Mouse (Mus musculus) kidney, embryonic 16.5 days (tissue): ENCODE measurements around the gene Smg6. TPM values are rescaled to one million over a fixed set of nuclear protein-coding genes. Genes with fewer than 3 reads are reported as not detected.

Experiments
- ATAC-seq: fragments of 200-750 bp; cut with Nextera tagmentation; 2 replicates; pipeline ENCODE4 v1.8.0; 2017; ENCODE audit warnings: moderate TSS enrichment; ENCODE audit not compliant: low FRiP score, low TSS enrichment
- H3K27ac ChIP-seq: fragments of 300-500 bp; sonication (generic); 2 replicates; pipeline ENCODE4 v1.5.1; 2014; ENCODE audit warnings: low read length
- H3K27me3 ChIP-seq: fragments of 300-500 bp; sonication (generic); 2 replicates; pipeline ENCODE4 v1.6.1; 2014; ENCODE audit warnings: low read length, control low read depth, mixed read lengths; ENCODE audit not compliant: insufficient read depth
- H3K36me3 ChIP-seq: fragments of 300-500 bp; sonication (generic); 2 replicates; pipeline ENCODE4 v1.6.1; 2014; ENCODE audit warnings: low read length, control low read depth, mixed read lengths; ENCODE audit not compliant: insufficient read depth
- H3K4me1 ChIP-seq: fragments of 300-500 bp; sonication (generic); 2 replicates; pipeline ENCODE4 v1.6.1; 2014; ENCODE audit warnings: low read length, control low read depth, mixed read lengths; ENCODE audit not compliant: insufficient read depth
- H3K4me2 ChIP-seq: fragments of 300-500 bp; sonication (generic); replicated peaks from 2 replicates; pipeline ENCODE4 v1.6.1; 2014; ENCODE audit warnings: low read depth, low read length
- H3K4me3 ChIP-seq: fragments of 300-500 bp; sonication (generic); 2 replicates; pipeline ENCODE4 v1.5.1; 2014; ENCODE audit warnings: mild to moderate bottlenecking, low read length
- H3K9ac ChIP-seq: fragments of 300-500 bp; sonication (generic); replicated peaks from 2 replicates; pipeline ENCODE4 v1.6.1; 2014; ENCODE audit warnings: low read length
- H3K9me3 ChIP-seq: fragments of 300-500 bp; sonication (generic); 2 replicates; pipeline ENCODE4 v1.6.1; 2016; ENCODE audit warnings: low read length, control low read depth
- WGBS: fragments of 180-500 bp; shearing (Covaris S2); extraction: QIAGEN DNeasy Blood & Tissue Kit; methylation state at CpG from one replicate; pipeline ENCODE4 v1.1.7; 2014; 5-methylcytosine and 5-hydroxymethylcytosine counted together
- microRNA counts: library from miRNA; unstranded; fragments of <30 nt; microRNA quantifications from one replicate; lab custom pipeline; 2016
- microRNA-seq: library from miRNA; unstranded; fragments of <30 nt; microRNA quantifications from one replicate; pipeline ENCODE4, GENCODE M21; 2016
- polyA plus RNA-seq: library from polyadenylated mRNA; unstranded; fragments of >200 nt; fragmentation: Nextera tagmentation; extraction: Ambion mirVana; gene quantifications from 2 replicates; pipeline ENCODE4 v1.2.1, GENCODE M21; 2015

Smg6 gene
- polyA plus RNA-seq, 1 experiment from 2014 or later = 17.9 TPM

- Histone ChIP-seq H3K9me3 (no peaks in the 10 kb centered on the region), H3K36me3 (no peaks in the 10 kb centered on the region), H3K9ac (no peak overlapping the region), H3K27me3 (no peaks in the 10 kb centered on the region), H3K4me3 (no peak overlapping the region), H3K27ac (no peak overlapping the region), H3K4me1 (peaks cover 17% of the 10 kb centered on the region), H3K4me2 (no peak overlapping the region)
- WGBS = 71% methylated on average over 4 of the region's 4 CpGs
- no peak for ATAC-seq
These were observed 280.7 kb downstream of the Smg6 start for GRCm38 (mm10) chr11:75206347-75206746.

- WGBS = 75% methylated on average over 4 of the region's 4 CpGs
- Histone ChIP-seq H3K9me3 (no peaks in the 10 kb centered on the region), H3K4me3 (no peak overlapping the region), H3K27me3 (no peaks in the 10 kb centered on the region), H3K9ac (no peak overlapping the region), H3K4me2 (no peak overlapping the region), H3K27ac (no peak overlapping the region), H3K36me3 (no peaks in the 10 kb centered on the region), H3K4me1 (peaks cover 35% of the 10 kb centered on the region)
- ATAC-seq = no peak
These were observed 283.7 kb downstream of the Smg6 start for GRCm38 (mm10) chr11:75209363-75209762.

GRCm38 (mm10) chr11:75210093-75210492 is 284.5 kb downstream of the Smg6 start:
- no peak for ATAC-seq
- peaks cover 31% of the 10 kb centered on the region for H3K4me1 ChIP-seq
- no peak overlapping the region for H3K27ac ChIP-seq
- 80% methylated on average over 4 of the region's 4 CpGs for WGBS
- H3K4me2 ChIP-seq = no peak overlapping the region
- no peaks in the 10 kb centered on the region for H3K36me3 ChIP-seq
- no peak overlapping the region for H3K4me3 ChIP-seq
- H3K9me3 ChIP-seq = no peaks in the 10 kb centered on the region
- no peaks in the 10 kb centered on the region for H3K27me3 ChIP-seq
- H3K9ac ChIP-seq = no peak overlapping the region

- H3K4me2 ChIP-seq = no peak overlapping the region
- no peak overlapping the region for H3K9ac ChIP-seq
- peaks cover 34% of the 10 kb centered on the region for H3K4me1 ChIP-seq
- no peaks in the 10 kb centered on the region for H3K9me3 ChIP-seq
- no peaks in the 10 kb centered on the region for H3K36me3 ChIP-seq
- no peak for ATAC-seq
- no peaks in the 10 kb centered on the region for H3K27me3 ChIP-seq
- no peak overlapping the region for H3K4me3 ChIP-seq
- no peak overlapping the region for H3K27ac ChIP-seq
- 77% methylated on average over 6 of the region's 6 CpGs for WGBS
These were observed 285.1 kb downstream of the Smg6 start for GRCm38 (mm10) chr11:75210755-75211154.

GRCm38 (mm10) chr11:75212031-75212667 is 286.5 kb downstream of the Smg6 start:
- Histone ChIP-seq H3K27ac (peak overlapping the region; percentile 86), H3K36me3 (no peaks in the 10 kb centered on the region), H3K9ac (peak overlapping the region; percentile 47; the same call in 1 of the 2 replicates), H3K27me3 (no peaks in the 10 kb centered on the region), H3K4me2 (no peak overlapping the region), H3K4me3 (no peak overlapping the region), H3K4me1 (peaks cover 41% of the 10 kb centered on the region), H3K9me3 (no peaks in the 10 kb centered on the region)
- ATAC-seq = peak; percentile 28
- 50% methylated on average over 8 of the region's 8 CpGs for WGBS

- H3K4me1 ChIP-seq = peaks cover 41% of the 10 kb centered on the region
- H3K9me3 ChIP-seq = no peaks in the 10 kb centered on the region
- H3K4me2 ChIP-seq = no peak overlapping the region
- 53% methylated on average over 3 of the region's 3 CpGs for WGBS
- no peak for ATAC-seq
- H3K27me3 ChIP-seq = no peaks in the 10 kb centered on the region
- no peak overlapping the region for H3K4me3 ChIP-seq
- peak overlapping the region; percentile 86 for H3K27ac ChIP-seq
- H3K36me3 ChIP-seq = no peaks in the 10 kb centered on the region
- no peak overlapping the region for H3K9ac ChIP-seq
These were observed 287.3 kb downstream of the Smg6 start for GRCm38 (mm10) chr11:75212876-75213275.

GRCm38 (mm10) chr11:75213372-75214080 is 287.9 kb downstream of the Smg6 start:
- peaks cover 41% of the 10 kb centered on the region for H3K4me1 ChIP-seq
- ATAC-seq = peak; percentile 71
- WGBS = 4% methylated on average over 34 of the region's 35 CpGs

More at GRCm38 (mm10) chr11:75213372-75214080, 287.9 kb downstream of the Smg6 start:
- H3K27me3 ChIP-seq = no peaks in the 10 kb centered on the region
- H3K9ac ChIP-seq = peak overlapping the region; percentile 56
- H3K9me3 ChIP-seq = no peaks in the 10 kb centered on the region
- peak overlapping the region; percentile 93 for H3K27ac ChIP-seq
- peak overlapping the region; percentile 39 for H3K4me3 ChIP-seq
- H3K36me3 ChIP-seq = no peaks in the 10 kb centered on the region
- peak overlapping the region; percentile 64 for H3K4me2 ChIP-seq

MicroRNA genes within 50 kb of the gene (microRNA counts, 519-probe panel; counts per million panel counts)
- microRNA mmu-miR-132 (lab: Ali Mortazavi, UCI) = 3,352 counts per million, percentile 77 among the panel's probes with 10 or more counts
- microRNA mmu-miR-212 (lab: Ali Mortazavi, UCI) = 104 counts per million, percentile 35 among the panel's probes with 10 or more counts

Small RNA genes lying within 50 kb of the gene (microRNA-seq; reads per million reads assigned to microRNA genes)
- 428 reads per million, percentile 73 among the genes with 10 or more reads in this experiment for gene Mir132
- gene Mir212 = 43.0 reads per million, percentile 47 among the genes with 10 or more reads in this experiment

Other genes starting within 250 kb of the Smg6 start
- gene Pafah1b1, start 201.2 kb upstream of the Smg6 start, polyA plus RNA-seq = 34.4 and 36.9 TPM in 2 replicates
- 53.3 and 59.4 TPM in 2 replicates for gene Mettl16, start 155.0 kb upstream of the Smg6 start, polyA plus RNA-seq
- gene Mnt, start 94.9 kb upstream of the Smg6 start, polyA plus RNA-seq = 4.7 and 4.8 TPM in 2 replicates
- gene Sgsm2, start 28.8 kb upstream of the Smg6 start, polyA plus RNA-seq = 6.6 and 7.1 TPM in 2 replicates
- gene Tsr1, start 27.8 kb upstream of the Smg6 start, polyA plus RNA-seq = 50.1 and 50.8 TPM in 2 replicates
- gene Srr, start 125 bp downstream of the Smg6 start, polyA plus RNA-seq = 24.5 and 25.1 TPM in 2 replicates
- gene Hic1, start 243.7 kb downstream of the Smg6 start, polyA plus RNA-seq = 16.1 and 16.2 TPM in 2 replicates